Mouse (Mus musculus): Measurements from ENCODE around the gene Ly6g6c.
"Not testable (repeated sequence)": the region's sequence is repeated elsewhere in the genome, so short reads cannot be mapped to it uniquely, and the experiment has no call there.

Ly6g6c gene

DNA sequence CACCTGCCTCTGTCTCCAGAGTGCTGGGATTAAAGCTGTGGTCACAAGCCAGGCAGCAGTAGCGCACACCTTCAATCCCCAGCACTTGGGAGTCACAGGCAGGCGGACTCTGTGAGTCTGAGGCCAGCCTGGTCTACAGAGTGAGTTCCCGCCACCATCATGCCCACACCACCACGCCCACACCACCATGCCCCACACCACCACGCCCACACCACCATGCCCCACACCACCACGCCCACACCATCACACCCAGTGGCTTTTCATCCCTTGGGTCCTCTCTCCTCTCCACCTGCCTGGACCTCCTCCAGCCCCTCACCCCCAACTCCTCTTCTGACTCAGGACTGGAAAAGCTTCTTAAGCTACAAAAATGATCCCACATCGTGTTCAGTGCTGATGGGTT, 33.3 kb upstream of the Ly6g6c start:
- no peak for DNase-seq (ENCODE audit: low spot score)

DNA sequence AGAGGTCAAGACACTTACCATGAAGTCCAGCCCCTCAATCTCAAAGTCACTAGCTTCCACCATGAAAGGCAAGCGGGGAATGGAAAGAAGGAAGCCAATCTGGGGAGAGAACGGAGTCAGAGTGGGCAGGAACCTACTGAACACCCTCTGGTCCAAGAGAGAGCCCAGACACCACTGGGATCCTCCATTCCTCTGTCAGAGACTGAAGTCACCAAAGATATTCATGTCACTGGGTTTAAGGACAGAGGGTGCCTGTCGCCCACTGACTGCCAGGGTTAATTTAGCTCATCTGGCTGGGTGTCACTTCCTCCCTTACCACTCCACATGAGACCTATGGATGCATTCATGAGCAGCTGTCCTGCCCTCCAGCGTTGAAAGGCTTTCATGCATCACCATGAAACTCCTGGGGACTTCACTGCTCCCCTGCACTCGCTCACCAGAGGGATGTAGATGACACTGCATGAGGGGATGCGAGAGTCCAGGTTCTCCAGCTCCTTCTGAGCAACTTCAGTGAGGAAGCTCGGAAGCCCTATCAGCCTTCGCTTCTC, 32.8 kb upstream of the Ly6g6c start:
- DNase-seq (ENCODE audit: low spot score): no peak

DNA sequence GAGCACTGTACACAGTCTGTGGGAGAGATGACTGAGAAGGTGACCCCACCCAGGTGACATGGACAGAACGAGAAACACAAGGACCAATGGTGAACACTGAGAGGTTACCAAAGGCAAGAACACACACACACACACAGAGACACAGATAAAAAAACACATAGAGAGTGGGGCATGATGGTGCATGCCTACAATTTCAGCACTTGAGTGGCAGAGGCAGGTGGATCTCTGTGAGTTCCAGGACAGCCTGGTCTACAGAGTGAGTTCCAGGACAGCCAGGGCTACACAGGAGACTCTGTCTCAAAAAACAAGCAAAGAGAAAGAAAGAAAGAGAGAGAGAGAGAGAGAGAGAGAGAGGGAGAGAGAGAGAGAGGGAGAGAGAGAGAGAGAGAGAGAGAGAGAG, 31.5 kb upstream of the Ly6g6c start:
- DNase-seq (ENCODE audit: low spot score): not testable (repeated sequence)

DNA sequence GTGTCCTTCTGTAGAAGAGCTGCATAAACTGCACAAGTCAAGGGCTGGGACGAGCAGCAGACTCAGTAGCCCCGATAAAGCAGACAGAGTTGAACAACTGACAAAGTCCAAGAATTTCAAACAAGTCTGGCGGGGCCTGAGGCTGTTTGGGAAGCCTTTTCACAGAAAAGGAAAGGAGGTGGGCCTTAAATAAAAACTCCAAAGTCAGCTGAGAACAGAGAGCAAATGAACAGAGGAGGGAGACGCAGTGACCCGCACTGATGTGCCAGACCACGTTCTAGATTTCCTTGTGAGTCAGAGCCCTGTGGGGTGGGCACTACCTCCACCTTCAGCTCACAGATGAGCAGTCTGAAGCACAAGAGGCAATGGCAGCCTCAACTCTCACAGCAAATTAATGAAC, 30.3 kb upstream of the Ly6g6c start:
- no peak for DNase-seq (ENCODE audit: low spot score)

DNA sequence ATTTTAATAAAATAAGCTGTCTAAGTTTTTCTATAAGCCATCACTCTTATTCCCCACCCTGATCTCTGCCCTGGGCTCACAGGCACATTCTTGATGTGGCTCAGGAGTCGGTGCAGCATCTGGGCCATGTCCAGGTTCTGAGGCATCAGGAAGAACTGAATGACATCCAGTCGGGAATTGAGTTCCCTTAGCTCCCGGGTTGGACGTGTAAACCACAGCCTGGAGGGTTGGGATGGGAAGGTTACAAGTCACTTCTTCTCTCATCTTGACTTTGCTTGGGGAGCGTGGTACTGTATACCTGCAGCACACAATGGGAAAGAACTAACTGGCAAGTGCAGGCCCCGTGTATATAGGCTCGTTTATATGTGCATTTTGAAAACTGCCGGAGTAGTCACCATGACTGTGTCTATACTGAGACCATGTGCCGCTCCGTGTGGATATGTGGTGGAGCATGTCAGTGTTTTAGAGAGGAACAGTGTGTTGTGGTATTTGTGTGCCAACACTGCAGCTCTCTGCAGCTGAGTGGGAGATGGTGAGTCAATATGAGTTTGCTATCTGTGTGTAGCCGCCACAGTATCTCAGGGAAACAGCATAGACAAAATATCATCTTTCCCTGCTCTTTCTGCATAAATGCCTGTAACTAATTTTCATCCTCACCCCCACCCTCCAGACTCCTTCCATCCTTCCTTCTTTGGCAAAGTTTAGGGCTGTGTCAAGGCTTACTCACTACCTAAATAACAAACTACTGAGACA, 25.9 kb upstream of the Ly6g6c start:
- no peak for DNase-seq (ENCODE audit: low spot score)

DNA sequence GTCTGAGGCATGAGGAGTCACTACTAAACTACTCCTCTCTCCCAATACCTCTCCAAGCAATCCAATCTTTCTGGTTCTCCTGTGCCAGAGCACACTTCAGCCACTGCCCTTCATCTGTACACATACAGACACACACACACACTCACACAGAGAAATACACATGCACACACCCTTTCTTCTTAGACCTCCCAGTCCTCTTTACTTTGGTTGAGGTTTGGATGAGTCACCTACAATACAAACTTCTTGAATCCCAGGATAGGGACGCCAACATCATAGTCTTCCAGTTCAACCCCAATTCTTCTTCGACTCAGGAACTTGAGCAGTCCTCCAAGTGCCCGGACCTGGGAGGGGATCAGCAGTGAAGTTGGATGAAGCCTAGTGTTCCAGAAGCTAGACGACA, 21.4 kb upstream of the Ly6g6c start:
- DNase-seq (ENCODE audit: low spot score): no peak

DNA sequence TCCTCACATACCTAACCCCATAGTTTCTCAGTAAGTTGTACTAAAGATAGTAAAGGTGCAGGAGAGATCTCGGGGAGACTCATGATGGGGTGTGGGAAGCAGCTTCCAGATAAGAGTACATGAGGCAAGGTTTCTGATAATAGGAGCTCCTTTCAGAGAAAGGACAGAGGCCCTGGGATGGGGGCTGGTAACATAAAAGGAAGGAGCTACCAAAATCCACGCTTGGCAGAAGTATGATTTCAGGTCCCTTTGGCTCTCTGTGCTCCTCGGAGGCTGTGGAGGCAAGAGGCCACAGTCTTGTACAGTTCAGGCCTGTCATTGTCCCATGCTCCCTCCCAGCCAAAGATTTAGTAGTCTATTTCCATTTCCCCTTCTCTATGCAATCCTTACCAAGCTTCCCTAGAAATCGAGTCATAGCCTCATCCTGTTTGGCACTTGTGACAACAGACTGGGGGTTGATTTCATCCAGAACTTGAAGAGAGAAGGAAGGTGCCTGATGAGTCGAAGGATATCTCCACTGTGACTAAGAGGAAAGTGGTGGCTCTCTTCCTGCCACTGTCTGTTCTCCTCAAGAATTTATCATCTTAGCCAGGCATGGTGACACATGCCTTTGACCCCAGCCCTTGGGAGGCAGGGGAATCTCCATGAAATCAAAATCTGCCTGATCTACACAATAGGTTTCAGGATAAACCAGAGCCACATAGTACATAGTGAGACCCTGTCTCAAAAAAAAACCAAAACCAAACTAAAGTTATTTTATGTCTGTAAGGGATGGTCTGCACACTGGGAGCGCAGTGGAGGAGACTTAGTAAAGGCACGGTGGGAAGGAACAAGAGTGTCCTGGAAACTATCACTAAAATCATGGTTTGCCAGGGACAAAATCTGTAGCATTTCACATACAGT, 20.0 kb upstream of the Ly6g6c start:
- DNase-seq (ENCODE audit: low spot score): no peak

DNA sequence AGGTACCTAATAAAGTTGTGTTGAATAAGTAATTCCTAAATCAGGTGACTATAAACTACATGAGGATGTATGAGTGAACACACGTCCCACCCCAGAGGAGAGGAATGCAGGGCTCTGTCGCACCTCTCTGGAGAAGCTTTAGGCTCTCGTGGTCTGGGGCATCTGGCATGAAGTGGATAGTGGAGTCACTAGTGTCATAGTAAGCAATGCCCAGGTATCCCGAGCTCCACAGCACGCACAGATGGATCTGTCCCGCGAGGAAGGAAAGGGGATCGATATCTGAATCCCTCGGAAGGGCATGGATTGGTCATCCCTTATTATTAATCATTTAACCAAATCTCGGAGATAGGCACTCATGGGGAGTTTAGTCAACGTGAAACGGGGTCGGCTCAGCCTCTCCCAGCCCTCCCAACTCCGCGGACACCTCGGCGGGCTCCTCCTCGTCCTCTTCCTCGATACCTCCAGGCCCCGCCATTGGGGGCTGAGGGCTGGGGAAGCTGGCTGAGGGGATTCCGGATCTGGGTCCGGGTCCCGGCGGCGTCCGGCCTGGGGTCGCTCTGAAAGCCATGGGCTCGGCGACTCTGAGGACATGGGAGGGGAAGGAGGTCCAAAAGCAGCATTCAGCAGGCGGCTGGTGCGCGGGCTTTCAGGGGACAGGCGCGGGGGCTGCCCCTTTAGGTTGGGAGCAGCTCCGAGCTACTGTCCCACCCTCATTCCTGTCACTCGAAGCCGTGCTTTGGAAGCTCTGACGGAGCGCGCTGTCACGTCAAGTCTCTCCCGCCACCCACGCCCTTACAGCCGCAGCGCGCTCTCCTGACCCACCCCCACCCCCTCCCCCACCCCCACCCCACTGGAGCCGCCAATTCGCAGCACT, 19.1 kb upstream of the Ly6g6c start:
- no peak for DNase-seq (ENCODE audit: low spot score)

DNA sequence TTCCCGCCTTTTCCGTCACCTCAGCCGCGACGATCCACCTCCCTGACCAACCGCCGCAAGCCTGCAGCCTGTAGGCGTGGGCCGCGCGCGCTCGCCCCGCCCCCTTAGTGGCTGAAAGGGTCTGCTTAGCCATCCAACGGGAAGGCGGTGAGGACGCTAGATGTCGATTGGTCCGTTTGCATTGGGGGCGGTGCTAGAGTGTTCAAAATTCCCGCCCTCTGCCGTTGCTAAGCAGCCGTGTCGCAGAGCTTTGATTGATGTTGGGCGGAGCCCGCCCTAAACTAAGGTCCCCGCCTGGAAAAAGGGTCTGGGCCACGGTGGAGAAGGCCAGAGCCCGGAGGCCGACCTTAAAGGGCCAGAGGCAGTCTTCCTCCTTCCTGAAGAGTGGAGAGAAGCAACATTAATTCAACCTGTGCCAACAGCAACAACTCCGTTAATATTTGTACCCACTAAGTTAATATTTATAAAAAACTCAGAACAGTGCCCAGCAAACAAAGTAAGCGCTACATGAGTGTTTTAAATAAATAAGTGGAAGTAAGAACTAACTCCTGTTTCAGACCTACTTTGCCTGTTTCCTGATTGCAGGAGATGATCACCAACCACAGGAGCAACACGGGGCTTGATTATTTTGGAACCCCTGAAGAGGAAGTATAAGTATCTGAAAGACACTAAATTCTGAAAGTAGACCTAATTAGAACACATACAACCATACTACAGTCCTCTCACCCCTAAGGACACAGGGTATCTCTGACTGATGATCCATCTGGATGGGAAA, 18.3 kb upstream of the Ly6g6c start, which contains the start of gene Msh5:
TSS of gene Msh5 (minus strand) at position 65 of the 775 bp plus-strand sequence.
- DNase-seq (ENCODE audit: low spot score): peak; percentile 91

DNA sequence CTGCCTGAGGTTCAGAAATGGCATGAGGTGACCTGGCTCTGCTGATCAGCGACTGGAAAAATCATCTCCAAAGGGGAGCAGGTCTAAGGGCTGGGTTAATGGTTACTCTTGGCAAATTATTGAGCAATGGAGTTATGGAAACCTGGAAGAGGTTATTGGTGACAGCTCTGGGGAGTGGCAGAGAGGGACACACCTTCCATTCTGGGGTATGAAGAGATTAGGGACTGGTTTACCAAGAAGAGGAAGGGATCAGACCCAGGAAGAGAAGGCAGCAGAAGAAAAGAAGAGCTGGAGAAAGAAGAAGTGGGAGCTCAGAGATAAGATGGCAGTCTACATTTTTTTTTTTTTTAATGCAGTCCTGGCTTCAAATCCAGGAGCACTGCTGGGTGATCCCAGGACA, 17.5 kb upstream of the Ly6g6c start:
- DNase-seq (ENCODE audit: low spot score): no peak

DNA sequence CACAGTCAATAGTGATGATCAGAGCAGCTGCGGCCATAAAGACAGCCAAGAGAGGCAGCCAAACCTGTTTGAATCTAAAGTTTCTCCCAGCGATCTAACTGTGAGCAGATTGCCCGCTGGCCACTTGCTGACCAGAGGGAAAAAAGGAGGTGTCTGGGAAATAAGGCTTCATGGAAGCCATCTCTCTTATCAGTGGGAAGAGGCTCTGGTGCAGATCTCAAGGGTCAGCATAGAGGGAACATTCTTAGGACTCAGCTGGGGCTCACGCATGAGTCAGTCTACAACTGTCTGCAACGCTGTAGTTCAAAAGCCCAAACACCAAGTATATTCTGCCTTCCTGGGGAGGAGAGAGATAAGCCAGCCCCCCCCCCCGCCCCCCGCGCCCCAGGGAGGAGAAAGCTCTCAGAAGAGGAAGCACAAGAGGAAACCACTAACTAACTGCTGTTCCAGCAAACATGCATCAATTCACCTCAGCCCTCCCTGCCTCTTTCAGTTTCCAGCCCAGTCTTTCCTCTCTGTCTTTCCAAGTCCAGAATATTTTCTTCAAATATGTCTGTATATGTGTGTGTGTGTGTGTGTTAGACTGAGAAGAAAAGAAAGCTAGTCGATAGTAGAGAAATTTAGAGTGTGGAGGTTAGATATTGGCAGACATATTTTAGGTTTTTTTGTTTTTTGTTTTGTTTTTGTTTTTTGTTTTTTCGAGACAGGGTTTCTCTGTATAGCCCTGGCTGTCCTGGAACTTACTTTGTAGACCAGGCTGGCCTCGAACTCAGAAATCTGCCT, 16.8 kb upstream of the Ly6g6c start:
- DNase-seq (ENCODE audit: low spot score): no peak

DNA sequence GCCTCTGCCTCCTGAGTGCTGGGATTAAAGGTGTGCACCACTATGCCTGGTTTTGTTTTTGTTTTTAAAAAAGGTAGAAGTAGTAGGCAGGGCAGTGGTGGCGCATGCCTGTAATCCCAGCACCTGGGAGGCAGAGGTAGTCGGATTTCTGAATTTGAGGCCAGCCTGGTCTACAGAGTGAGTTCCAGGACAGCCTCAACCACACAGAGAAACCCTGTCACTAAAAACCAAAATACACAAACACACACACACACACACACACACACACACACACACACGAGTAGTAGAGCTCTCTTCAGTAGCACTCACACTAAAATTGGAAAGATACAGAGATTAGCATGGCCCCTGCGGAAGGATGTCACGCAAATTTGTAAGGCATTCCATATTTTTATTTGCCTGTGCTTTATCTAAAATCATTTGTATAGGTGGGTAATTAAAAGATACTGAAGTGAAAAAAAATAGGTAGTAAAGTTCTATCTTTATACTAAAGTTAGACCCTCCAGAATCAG, 16.2 kb upstream of the Ly6g6c start:
- no peak for DNase-seq (ENCODE audit: low spot score)

DNA sequence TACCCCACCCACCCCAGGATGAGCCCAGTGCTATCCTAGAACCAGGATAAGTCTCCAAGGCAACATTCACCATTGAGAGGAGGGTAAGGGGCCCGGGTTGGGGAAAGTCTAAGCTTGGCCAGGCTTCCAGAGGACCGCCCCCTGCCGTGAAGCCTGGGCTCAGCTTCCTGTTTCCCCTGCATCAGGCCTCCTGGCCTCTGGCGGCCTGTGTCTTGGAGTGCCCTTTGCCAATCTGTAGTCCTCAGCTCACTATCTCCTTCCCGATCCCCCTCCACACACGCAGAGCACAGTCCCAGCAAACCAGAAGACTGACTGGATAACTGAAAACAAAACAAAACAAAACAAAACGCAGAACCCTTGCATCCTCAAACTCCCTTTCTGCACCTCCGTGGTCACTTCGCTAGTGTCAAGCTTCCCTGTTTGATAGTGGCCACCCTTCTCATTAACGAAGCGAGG, 15.6 kb upstream of the Ly6g6c start, which contains the start of gene Clic1:
TSS of gene Clic1 (plus strand) at position 406 of the 456 bp plus-strand sequence.
- DNase-seq (ENCODE audit: low spot score): no peak

DNA sequence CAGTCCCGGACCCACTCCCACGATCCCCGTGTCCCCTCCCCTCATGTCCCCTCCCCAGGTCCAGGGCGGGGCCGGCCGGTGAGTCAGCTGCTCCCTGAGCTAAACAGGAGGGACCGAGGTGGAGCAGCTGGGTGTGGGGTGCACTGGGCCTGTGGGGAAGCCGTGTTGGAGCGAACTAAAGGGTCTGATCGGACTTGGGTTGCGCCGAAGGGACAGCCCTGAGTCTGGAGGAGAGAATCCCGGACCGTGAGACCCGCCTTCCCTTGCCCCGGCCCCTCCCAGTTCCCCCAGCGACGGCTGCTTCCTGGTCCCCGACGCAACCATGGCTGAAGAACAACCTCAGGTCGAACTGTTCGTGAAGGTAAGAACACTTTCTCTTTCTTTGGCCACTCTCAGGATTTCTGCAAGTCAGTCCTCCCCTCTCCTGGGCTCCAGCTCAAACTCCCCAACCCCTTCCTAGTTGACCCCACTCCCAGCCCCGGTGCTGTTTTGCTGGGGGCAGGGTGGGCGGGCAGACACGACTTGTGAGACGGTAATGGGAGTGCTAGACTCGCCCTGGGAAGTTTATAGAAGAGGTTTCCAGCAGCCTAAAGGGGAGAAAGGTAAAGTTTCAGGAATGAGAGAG, 14.9 kb upstream of the Ly6g6c start:
- peak; percentile 43 for DNase-seq (ENCODE audit: low spot score)

DNA sequence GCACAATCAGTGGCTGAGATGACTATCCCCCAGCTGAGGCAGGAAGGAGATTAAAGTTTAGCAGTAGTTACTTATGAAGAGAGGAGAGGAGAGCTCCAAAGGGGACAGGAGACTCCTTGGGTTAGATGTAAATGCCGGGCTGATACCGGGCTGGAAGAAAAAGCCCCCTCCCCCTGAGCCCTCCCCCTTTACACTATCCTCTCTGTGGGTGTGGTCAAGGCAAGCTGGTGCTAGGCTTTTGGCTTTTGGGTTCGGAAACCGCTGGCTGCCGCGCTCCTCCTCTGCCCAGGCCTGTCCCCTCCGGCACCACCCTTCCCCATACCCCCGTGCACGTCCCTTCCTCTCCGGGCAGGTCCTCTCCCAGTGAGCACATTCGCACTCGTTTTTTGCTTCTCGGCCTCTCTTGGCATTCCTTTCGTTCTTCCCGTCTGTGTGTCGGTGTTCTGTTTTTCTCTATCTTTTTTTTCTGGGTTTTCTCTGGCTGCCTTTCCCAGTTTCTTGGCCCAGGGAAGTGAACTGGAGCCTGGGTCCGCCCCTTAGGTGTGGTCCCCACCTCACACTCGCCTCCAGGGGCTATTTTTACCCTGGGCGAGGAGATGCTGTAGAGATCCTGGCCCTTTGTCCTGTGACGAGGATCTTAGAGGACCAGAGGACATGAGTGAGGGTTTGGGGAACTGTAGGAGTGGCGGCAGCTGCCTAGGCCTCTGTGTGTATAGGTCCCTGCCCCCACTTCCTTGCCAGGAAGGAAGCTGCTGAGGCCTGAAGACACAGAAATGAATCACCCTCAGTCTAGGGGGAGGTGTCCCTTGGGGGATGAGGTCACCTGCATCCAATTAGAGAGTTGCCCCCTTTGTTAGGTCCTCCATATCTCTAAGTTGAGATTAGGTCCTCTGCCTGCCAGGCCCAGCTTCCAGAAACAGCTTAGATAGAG, 13.8 kb upstream of the Ly6g6c start:
- peak; percentile 49 for DNase-seq (ENCODE audit: low spot score)

DNA sequence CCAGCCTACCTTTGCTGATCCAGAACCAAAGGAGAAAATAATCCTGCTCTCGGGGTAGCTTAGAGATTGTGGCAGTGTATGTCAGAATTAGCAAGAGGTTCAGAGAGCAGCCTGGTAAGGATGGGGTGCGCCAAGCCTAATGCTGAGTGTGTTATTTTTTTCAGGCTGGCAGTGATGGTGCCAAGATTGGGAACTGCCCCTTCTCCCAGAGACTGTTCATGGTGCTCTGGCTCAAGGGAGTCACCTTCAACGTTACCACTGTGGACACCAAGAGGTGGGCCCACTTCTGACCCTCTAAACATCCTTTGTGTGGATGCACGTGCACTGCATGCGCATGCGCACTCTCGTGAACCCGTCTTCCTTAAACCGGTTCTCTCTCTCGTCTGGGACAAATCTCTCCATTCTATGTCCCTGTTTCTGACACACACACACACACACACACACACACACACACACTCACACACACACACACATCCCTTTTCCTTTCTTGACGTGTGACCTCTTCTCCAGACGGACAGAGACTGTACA, 12.9 kb upstream of the Ly6g6c start:
- DNase-seq (ENCODE audit: low spot score): no peak

DNA sequence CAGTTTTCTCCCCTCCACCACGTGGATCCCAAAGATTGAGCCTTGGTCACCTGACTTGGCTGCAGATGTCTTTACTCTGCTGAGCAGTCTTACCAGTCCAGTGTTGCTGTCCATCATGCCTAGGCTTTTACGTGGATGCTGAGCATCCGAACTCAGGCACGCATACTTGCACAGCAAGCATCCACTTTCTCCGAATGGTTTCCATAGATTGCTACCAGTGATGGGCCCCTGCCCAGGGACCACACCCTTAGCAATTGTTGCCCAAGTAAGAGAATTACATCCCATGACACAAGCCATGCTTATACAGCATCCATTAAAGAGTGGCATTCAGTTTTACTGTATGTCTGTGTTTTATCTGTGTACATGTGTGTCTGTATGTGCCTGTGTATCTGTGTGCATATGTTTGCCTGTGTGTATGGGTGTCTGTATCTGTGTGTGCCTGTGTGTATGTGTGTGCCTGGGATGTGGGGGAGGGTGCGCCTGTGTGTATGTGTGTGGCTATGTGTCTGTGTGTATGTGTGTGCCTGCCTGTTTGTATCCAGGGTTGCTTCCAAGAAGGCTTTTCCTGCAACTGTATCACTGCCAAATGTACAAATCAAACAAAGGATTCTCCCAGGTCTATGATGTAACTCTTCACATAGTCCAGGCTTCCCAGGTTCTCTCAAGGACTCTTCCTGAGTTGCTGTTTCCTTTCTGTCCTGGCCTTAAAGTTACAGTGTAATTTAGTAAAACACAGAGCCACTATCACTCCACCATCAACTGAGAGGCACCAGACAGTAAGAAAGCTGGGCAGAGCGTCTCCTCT, 9.3 kb upstream of the Ly6g6c start:
- DNase-seq (ENCODE audit: low spot score): no peak

Data from spleen, adult 12 weeks (tissue).